In genomic region chr4:114986211-114986590, GRCm38 (mm10) we compare ENCODE assay signal across 8 mouse cellular contexts. TPM values are rescaled to one million over a fixed set of nuclear protein-coding genes. Genes with fewer than 3 reads are reported as not detected.
DNase-seq lines count a peak whose midpoint lies in the region; ATAC-seq and TF ChIP-seq lines count a peak whose summit lies in the region.

No protein-coding gene starts in this region.

- H3K27ac ChIP-seq in layer of hippocampus, adult 2 months: peak overlapping the region; percentile 98

- no peak for DNase-seq in layer of hippocampus, adult 2 months (ENCODE audit: low spot score in 2 of 2)
- DNase-seq in layer of hippocampus, adult 8-10 months (ENCODE audit: low spot score in 2 of 2): no peak
- peak; percentile 27 for DNase-seq in embryo, embryonic 10 days (ENCODE audit: low spot score)
- peak; percentile 6 for DNase-seq in heart, postnatal 4 days
- DNase-seq in left cerebral cortex, adult 18-20 months (ENCODE audit: low spot score in 2 of 2): no peak
- no peak for DNase-seq in gastrocnemius, adult 8-10 months (ENCODE audit: low spot score in 2 of 2)
- DNase-seq in thymus, postnatal 36 days: no peak

- peak; percentile 10; the same call in 1 of the 2 replicates for ATAC-seq in megakaryocyte progenitor cell, adult 5-6 weeks (replicated peaks; ENCODE audit: poor library complexity)

- no peak for TF ChIP-seq CTCF in layer of hippocampus, adult 2 months (conservative IDR thresholded peaks at IDR 0.05)

- H3K4me3 ChIP-seq in layer of hippocampus, adult 2 months: peak overlapping the region; percentile 57

RNA-seq across cellular contexts. Expression of gene Cmpk1, which starts 0.8 kb away (rescaled TPM):
- 10 to 100 TPM; 64.7 to 67.1 TPM for total RNA-seq in layer of hippocampus, adult 2 months (2021)
- 10 to 100 TPM; 56.4 to 59.9 (median 57.4) TPM for total RNA-seq in layer of hippocampus, adult 8-10 months (2022)
- 10 to 100 TPM; 52.1 to 56.5 TPM for total RNA-seq in heart, postnatal 4 days (2021)
- 76.3 and 76.4 TPM in 2 replicates for total RNA-seq in megakaryocyte progenitor cell, adult 5-6 weeks (2015)
- total RNA-seq in megakaryocyte progenitor cell, adult 5-6 weeks (2017): 145 and 167 TPM in 2 replicates
- total RNA-seq in left cerebral cortex, adult 18-20 months (2021): 10 to 100 TPM; 68.2 to 79.4 TPM
- 10 to 100 TPM; 16.5 to 20.5 (median 18.4) TPM for total RNA-seq in gastrocnemius, adult 8-10 months (2022)

RNA-seq across cellular contexts. Expression of gene Stil, which starts 13.8 kb away (rescaled TPM):
- total RNA-seq in layer of hippocampus, adult 2 months (2021): under 1 TPM; 0.27 to 0.69 TPM
- total RNA-seq in layer of hippocampus, adult 8-10 months (2022): under 1 TPM in 3 of 4 experiments, not detected in 1; 0.12 to 0.54 (median 0.20) TPM
- 10 to 100 TPM; 10.4 to 12.6 TPM for total RNA-seq in heart, postnatal 4 days (2021)
- total RNA-seq in megakaryocyte progenitor cell, adult 5-6 weeks (2015): 38.4 and 42.3 TPM in 2 replicates
- 13.2 and 13.6 TPM in 2 replicates for total RNA-seq in megakaryocyte progenitor cell, adult 5-6 weeks (2017)
- under 1 TPM; 0.59 to 0.63 TPM for total RNA-seq in left cerebral cortex, adult 18-20 months (2021)
- total RNA-seq in gastrocnemius, adult 8-10 months (2022): under 1 TPM in 2 of 4 experiments, not detected in 2; 0.10 to 0.18 TPM

Comparison
In these comparisons a context has a peak if more than half of its experiments do, and no peak if none do; other contexts are left out.
1. DNase-seq: peak in embryo, embryonic 10 days (single experiment) and heart, postnatal 4 days (single experiment); none in layer of hippocampus, adult 2 months (0 of 2), layer of hippocampus, adult 8-10 months (0 of 2), left cerebral cortex, adult 18-20 months (0 of 2), gastrocnemius, adult 8-10 months (0 of 2) and thymus, postnatal 36 days (0 of 2).
2. RNA of gene Stil, which starts 13.8 kb away (total RNA-seq): 13.2 to 42.3 TPM in megakaryocyte progenitor cell, adult 5-6 weeks and 10.4 to 12.6 TPM in heart, postnatal 4 days; 0.27 to 0.69 TPM in layer of hippocampus, adult 2 months, 0.59 to 0.63 TPM in left cerebral cortex, adult 18-20 months, 0.12 to 0.54 TPM in layer of hippocampus, adult 8-10 months and 0.10 to 0.18 TPM in gastrocnemius, adult 8-10 months; every median in the first group is over 4 times any median in the second.